Mouse (Mus musculus) hindbrain, postnatal 0 days (tissue): Measurements from ENCODE around the gene Lats2. TPM values are rescaled to one million over a fixed set of nuclear protein-coding genes. Genes with fewer than 3 reads are reported as not detected.

ENCODE experiments used
- ATAC-seq: fragments of 200-750 bp; cut with Nextera tagmentation; 2 replicates; pipeline ENCODE4 v1.8.0; 2017; ENCODE audit warnings: mild to moderate bottlenecking, moderate TSS enrichment, moderate library complexity
- DNase-seq: peaks from one replicate; pipeline ENCODE4 v3.0.0-alpha.2; 2015; ENCODE audit warnings: low spot score
- H3K27ac ChIP-seq: fragments of 300-500 bp; sonication (generic); 2 replicates; pipeline ENCODE4 v1.5.1; 2014; ENCODE audit warnings: mild to moderate bottlenecking
- H3K27me3 ChIP-seq: fragments of 300-500 bp; sonication (generic); 2 replicates; pipeline ENCODE4 v1.6.1; 2014; ENCODE audit warnings: low read length, mixed read lengths; ENCODE audit not compliant: insufficient read depth
- H3K36me3 ChIP-seq: fragments of 300-500 bp; sonication (generic); 2 replicates; pipeline ENCODE4 v1.6.1; 2014; ENCODE audit warnings: low read length, mixed read lengths; ENCODE audit not compliant: insufficient read depth
- H3K4me1 ChIP-seq: fragments of 300-500 bp; sonication (generic); 2 replicates; pipeline ENCODE4 v1.6.1; 2014; ENCODE audit warnings: antibody characterized with exemption, low read length, mixed read lengths; ENCODE audit not compliant: insufficient read depth
- H3K4me2 ChIP-seq: fragments of 300-500 bp; sonication (generic); 2 replicates; pipeline ENCODE4 v1.6.1; 2014; ENCODE audit warnings: low read depth, mild to moderate bottlenecking, low read length, moderate library complexity, mixed read lengths
- H3K4me3 ChIP-seq: fragments of 300-500 bp; sonication (generic); 2 replicates; pipeline ENCODE4 v1.5.1; 2014; ENCODE audit warnings: low read length
- H3K9ac ChIP-seq: fragments of 300-500 bp; sonication (generic); replicated peaks from 2 replicates; pipeline ENCODE4 v1.6.1; 2014; ENCODE audit warnings: mild to moderate bottlenecking, low read length, moderate library complexity, mixed read lengths
- H3K9me3 ChIP-seq: fragments of 300-500 bp; sonication (generic); 2 replicates; pipeline ENCODE4 v1.6.1; 2016; ENCODE audit warnings: low read length, mixed read lengths
- CTCF ChIP-seq: IDR thresholded peaks from 2 replicates; pipeline ENCODE4 v1.5.1; 2016; ENCODE audit warnings: antibody characterized with exemption, control low read depth, low read depth
- WGBS: fragments of 180-500 bp; shearing (Covaris S2); extraction: QIAGEN DNeasy Blood & Tissue Kit; methylation state at CpG from one replicate; pipeline ENCODE4 v1.1.7; 2014; 5-methylcytosine and 5-hydroxymethylcytosine counted together
- polyA plus RNA-seq: library from polyadenylated mRNA; unstranded; fragments of >200 nt; fragmentation: Nextera tagmentation; extraction: Ambion mirVana; gene quantifications from 2 replicates; pipeline ENCODE4 v1.2.1, GENCODE M21; 2015
- total RNA-seq: library from RNA; depleted of rRNA; stranded (reverse); fragments of >200 nt; gene quantifications from 2 replicates; pipeline ENCODE4 v1.2.3, GENCODE M21; 2014

The Lats2 gene
- total and polyA plus RNA-seq, 2 experiments from 2014 or later: 6.2 to 14.1 TPM

DNA sequence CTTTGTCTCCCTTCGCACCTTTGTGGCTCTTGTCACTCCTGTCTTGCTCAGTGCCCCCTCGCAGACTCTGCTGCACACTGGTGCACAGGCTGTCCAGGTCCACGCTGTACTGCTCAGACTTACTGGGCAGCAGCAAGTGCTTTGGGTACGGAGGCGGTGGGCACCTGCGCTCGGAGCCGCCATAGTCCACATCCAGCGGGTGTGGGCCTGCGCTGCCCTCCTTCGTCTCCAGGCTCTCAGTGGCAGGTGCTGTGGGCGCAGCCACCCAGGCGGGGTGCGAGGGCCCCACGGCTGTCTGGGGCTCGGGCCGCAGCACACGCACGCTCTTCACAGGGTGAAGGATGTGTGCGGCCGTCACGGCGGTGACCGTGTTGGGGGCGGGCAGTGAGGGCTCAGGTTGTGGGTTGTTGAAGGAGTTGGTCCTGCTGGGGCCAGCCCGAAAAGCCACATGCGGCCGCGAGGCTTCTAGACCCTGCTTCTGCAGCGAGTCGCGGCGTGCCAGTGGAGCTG is 58.7 kb downstream of the Lats2 start:
- Histone ChIP-seq H3K4me3 (no peak overlapping the region), H3K4me2 (no peak overlapping the region), H3K9ac (no peak overlapping the region), H3K27ac (no peak overlapping the region), H3K36me3 (peaks cover 4% of the 10 kb centered on the region; the same call in 1 of the 2 replicates), H3K4me1 (no peaks in the 10 kb centered on the region), H3K9me3 (no peaks in the 10 kb centered on the region), H3K27me3 (no peaks in the 10 kb centered on the region)
- no peak for DNase-seq
- TF ChIP-seq CTCF: no peak
- no peak for ATAC-seq
- 97% methylated on average over 33 of the region's 33 CpGs for WGBS

DNA sequence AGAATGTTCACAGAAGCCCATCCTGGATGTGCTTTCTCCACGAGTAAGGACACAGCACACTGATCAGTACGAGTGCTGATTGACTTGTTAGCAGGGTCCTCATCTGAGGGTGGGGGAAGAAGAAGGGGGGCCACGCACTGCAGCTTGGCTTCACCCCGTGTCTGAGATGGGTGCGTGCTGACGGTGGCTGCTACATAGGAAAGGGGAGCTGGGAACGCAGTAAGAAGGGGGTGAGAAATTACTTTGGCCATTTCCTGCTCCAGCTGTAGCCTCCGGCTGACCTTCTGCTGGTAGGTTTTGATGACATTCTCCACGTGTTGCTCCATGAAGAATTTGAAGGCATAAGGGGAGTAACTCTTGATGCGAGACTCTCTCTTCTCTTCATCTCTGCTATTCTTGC is 59.2 kb downstream of the Lats2 start:
- Histone ChIP-seq H3K4me3 (no peak overlapping the region), H3K36me3 (peaks cover 4% of the 10 kb centered on the region; the same call in 1 of the 2 replicates), H3K27me3 (no peaks in the 10 kb centered on the region), H3K4me1 (no peaks in the 10 kb centered on the region), H3K9ac (no peak overlapping the region), H3K4me2 (no peak overlapping the region), H3K27ac (no peak overlapping the region), H3K9me3 (no peaks in the 10 kb centered on the region)
- no peak for DNase-seq
- no peak for ATAC-seq
- no peak for TF ChIP-seq CTCF
- 87% methylated on average over 10 of the region's 10 CpGs for WGBS

DNA sequence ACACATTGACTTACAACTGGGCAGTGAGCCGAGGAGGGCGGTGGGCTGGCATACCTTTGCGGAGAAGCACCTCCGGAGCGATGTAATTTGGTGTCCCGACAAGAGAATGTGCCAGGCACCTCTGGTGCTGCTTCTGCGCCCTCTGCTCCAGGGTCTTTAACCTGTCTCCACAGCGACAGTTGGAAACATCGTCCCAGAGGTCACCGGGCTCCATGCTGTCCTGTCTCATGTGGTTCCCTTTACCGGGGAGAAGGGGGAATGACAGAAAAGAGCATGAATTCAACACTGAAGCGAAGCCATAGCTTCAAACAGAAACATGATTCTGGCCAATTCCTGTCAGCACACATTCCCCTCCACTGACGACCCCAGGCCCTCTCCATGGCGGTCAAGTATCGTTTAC is 62.1 kb downstream of the Lats2 start:
- Histone ChIP-seq H3K4me2 (no peak overlapping the region), H3K36me3 (peaks cover 4% of the 10 kb centered on the region; the same call in 1 of the 2 replicates), H3K9me3 (no peaks in the 10 kb centered on the region), H3K27ac (no peak overlapping the region), H3K4me3 (no peak overlapping the region), H3K9ac (no peak overlapping the region), H3K4me1 (no peaks in the 10 kb centered on the region), H3K27me3 (no peaks in the 10 kb centered on the region)
- TF ChIP-seq CTCF: no peak
- ATAC-seq (no peak), DNase-seq (no peak)
- WGBS: 94% methylated on average over 15 of the region's 15 CpGs

DNA sequence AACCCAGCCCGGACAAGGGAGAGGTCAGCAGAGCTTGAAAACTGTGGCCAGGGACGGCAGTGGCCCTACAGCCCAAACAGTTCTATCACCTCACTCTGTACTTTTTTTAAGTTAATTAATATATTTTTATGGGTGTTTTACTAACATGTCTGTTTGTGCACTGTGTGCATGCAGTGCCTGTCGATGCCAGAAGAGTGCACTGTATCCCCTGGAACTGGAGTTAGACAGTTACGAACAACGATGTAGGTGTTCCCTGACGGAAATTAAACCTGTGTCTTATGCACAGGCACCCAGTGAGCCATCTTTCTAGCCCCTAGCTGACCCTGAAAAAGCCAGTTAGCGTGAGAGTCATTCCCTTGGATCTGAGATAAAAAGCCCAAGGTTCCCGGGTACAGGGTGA is 62.6 kb downstream of the Lats2 start:
- Histone ChIP-seq H3K9ac (no peak overlapping the region), H3K27me3 (no peaks in the 10 kb centered on the region), H3K9me3 (no peaks in the 10 kb centered on the region), H3K36me3 (peaks cover 4% of the 10 kb centered on the region; the same call in 1 of the 2 replicates), H3K4me1 (no peaks in the 10 kb centered on the region), H3K27ac (no peak overlapping the region), H3K4me3 (no peak overlapping the region), H3K4me2 (no peak overlapping the region)
- WGBS: 87% methylated on average over 8 of the region's 8 CpGs
- DNase-seq (peak; percentile 42), ATAC-seq (no peak)
- peak; percentile 70 for TF ChIP-seq CTCF

DNA sequence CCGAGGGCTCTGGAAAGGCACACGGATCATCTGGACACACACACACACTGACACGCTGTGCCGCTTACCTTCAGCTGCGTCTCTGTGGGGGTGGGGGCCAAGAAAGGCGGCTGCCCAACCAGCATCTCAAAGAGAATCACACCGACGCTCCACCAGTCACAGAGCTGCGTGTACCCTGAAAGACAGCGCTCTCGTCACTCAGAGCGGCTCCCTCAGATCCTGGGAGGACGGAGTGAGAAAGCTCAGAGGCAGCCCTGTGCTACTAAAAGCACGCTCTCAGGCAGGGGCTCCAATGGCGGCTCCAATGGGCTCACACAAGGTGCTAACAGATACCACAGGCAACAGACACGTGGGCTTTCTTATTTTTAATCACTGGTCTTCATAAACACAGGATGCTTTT is 63.9 kb downstream of the Lats2 start:
- no peaks in the 10 kb centered on the region for H3K9me3 ChIP-seq
- H3K36me3 ChIP-seq: peaks cover 4% of the 10 kb centered on the region; the same call in 1 of the 2 replicates
- TF ChIP-seq CTCF: no peak
- DNase-seq: no peak
- H3K4me3 ChIP-seq: no peak overlapping the region
- no peaks in the 10 kb centered on the region for H3K27me3 ChIP-seq
- H3K9ac ChIP-seq: no peak overlapping the region
- H3K27ac ChIP-seq: no peak overlapping the region
- no peaks in the 10 kb centered on the region for H3K4me1 ChIP-seq
- H3K4me2 ChIP-seq: no peak overlapping the region
- ATAC-seq: no peak
- 88% methylated on average over 16 of the region's 16 CpGs for WGBS

DNA sequence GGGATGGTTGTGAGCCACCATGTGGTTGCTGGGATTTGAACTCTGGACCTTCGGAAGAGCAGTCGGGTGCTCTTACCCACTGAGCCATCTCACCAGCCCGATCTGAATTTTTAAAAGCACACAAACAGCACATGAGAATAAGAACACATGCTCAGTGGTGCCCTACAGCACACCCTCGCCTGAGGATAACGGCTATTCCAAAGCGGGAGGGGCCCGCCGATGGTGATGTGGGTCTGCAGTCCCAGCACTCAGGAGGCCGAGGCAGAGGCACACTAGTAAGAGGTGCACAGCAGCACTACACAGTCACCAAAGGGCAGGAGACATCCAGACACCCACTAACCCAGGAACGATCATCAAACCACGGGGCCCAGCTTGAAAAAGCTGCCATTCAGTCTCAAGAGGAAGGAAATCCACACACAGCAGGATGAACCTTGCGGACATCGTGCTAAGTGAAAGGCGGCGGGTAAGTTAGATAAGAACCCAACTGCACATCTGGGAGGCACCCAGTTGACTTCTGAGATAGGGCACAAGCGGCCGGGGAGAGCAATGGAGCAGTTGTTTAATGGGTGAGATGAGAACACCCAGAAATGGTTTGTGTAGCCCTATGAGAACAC is 65.6 kb downstream of the Lats2 start:
- no peak overlapping the region for H3K9ac ChIP-seq
- no peak overlapping the region for H3K27ac ChIP-seq
- no peak for TF ChIP-seq CTCF
- H3K4me1 ChIP-seq: no peaks in the 10 kb centered on the region
- no peak for DNase-seq
- 95% methylated on average over 17 of the region's 17 CpGs for WGBS
- no peaks in the 10 kb centered on the region for H3K9me3 ChIP-seq
- no peak overlapping the region for H3K4me2 ChIP-seq
- ATAC-seq: no peak
- peaks cover 4% of the 10 kb centered on the region; the same call in 1 of the 2 replicates for H3K36me3 ChIP-seq
- no peaks in the 10 kb centered on the region for H3K27me3 ChIP-seq
- H3K4me3 ChIP-seq: no peak overlapping the region

DNA sequence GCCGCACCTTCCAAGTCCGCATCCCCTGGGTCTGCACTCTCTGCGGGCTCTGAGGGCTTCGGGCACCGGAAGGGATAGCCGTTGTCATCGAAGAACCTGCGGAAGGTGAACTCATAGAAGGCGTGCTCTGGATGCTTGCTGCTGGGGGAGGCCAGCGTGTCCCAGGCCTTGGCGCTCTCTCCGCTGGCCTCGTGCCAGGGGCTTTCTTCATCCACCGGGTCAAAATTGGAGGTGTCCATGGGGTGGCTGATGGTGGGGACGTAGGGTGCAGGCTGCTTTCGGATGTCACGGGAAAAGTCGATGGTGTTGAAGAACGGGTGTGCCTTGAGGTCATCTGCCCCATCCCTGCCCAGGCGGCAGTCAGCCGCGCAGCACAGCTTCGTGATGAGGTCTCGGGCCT is 66.9 kb downstream of the Lats2 start:
- H3K36me3 ChIP-seq: no peaks in the 10 kb centered on the region; the same call in 1 of the 2 replicates
- no peak for TF ChIP-seq CTCF
- WGBS: 93% methylated on average over 24 of the region's 24 CpGs

More for the DNA sequence above, 66.9 kb downstream of the Lats2 start:
- Histone ChIP-seq H3K9me3 (no peaks in the 10 kb centered on the region), H3K27me3 (no peaks in the 10 kb centered on the region), H3K4me2 (no peak overlapping the region), H3K4me3 (no peak overlapping the region), H3K27ac (no peak overlapping the region), H3K9ac (no peak overlapping the region), H3K4me1 (no peaks in the 10 kb centered on the region)
- no peak for ATAC-seq
- no peak for DNase-seq
